Mouse (Mus musculus): ENCODE measurements around the gene 2410004B18Rik.
"Not testable (repeated sequence)": the region's sequence is repeated elsewhere in the genome, so short reads cannot be mapped to it uniquely, and the experiment has no call there.

2410004B18Rik gene

DNA sequence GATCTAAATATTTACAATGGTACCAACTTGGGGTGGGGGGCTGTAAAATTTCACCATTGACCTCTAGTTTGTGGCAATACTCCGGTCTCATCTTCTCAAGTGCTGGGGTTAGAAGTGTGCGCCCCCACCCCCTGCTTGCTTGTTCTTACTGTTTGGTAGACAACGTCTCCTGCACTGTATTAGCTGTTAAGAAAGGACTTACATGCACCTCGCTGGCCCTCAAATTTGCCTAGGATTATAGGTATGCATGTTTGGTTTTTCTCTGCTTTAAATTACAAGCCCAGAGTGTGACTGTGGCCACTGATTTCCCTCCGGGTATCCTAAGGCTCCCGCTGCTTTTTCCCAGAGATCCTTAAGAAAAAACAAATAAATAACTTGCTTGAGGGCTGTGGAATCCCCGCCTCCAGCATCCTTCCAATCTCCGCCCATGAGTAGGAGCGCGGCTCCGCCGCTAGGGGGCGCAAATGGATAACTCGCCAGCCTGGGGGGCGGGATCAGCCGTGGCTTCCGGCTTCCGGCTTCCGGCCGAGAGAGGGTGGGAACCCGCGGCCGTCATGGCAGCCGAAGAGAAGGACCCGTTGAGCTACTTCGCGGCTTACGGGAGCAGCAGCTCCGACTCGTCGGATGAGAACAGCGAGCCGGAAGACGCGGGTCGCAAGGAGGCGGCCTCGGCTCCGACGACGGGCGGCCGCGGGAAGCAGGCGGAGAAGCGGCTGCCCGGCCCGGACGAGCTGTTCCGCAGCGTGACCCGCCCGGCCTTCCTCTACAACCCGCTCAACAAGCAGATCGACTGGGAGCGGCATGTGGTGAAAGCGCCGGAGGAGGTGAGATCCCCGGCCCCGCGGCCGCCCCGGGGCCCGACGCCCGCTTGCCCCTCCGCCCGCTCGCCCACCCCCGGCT lies at the start of gene 2410004B18Rik:
Gene 2410004B18Rik (plus strand): TSS at position 510 of the 900 bp plus-strand sequence.
- DNase-seq (ENCODE audit: extremely low spot score): peak; percentile 95

DNA sequence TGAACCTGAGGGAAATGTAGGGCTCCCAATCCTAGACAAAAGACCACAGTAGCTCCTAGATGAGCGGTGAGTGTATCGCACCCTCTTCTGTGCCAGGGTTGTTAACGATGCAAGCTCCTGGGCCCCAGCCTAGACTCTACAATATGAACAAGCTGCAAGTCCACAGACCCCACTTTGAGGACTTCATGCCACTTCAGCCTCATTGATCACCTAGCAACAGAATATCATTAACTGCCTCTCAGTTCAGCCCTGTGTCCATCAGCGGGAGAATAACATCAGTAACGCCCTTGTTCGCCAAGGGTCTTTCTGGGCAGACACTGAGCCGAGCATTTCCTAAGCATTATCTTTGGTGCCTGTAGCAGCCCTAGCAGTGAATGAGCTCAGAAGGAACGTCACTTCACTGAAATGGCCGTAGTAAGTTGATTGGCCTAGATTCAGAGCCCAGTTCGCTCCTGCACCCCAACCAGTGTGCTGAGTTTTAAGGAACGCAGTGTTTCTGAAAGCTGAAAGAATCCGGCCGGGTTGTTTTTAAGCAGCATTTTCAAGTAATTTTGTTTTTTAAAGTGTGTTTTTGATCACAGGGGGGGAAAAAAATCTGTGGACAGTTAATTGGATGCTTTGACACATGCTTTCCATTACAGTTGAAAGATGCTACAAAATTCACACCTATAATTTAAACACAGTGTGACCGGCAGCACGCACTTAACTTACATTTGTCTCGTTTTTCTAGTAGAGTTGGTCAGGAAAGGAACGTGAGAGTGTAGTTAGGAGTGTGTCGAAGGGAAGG lies 47.3 kb upstream of the 2410004B18Rik start:
- peak; percentile 37 for DNase-seq (ENCODE audit: extremely low spot score)

DNA sequence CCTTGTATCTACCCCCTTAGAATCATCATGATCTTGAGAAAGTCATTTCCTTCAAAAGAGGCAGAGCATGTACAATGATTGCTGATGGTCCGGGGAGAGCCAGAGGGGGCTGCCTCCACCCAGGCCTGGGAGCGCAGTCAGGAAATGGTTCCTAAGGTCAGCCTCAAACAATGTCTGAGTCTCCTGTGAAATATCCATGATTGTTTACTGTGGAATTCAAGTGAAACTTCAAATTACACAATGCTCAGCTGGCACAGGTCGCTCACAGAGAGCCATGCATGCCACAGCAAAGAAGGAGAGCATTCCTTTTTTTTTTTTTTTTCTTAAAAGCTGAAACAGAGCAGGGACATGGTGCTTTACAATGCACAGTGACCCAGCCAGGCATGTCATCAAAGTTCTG lies 45.4 kb upstream of the 2410004B18Rik start:
- no peak for DNase-seq (ENCODE audit: extremely low spot score)

DNA sequence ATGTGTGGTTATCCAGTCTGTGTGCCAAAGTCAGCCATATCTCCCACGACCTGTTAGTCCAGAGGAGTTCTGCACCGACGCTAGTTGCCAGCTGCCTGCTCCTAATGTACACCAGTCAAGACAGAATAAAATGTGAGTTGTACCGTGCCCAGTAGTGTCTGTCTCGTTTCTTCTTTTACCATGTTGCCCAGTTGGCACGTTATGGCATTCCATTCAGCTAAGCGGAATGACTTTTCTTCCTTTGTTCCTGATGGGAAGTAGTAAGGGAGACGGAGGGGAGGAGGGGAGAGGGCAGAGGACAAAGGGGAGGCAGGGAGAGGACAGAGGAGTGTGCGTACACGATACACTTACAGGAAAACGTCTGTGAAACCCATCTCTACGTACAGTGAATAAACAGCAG lies 43.7 kb upstream of the 2410004B18Rik start:
- DNase-seq (ENCODE audit: extremely low spot score): no peak

DNA sequence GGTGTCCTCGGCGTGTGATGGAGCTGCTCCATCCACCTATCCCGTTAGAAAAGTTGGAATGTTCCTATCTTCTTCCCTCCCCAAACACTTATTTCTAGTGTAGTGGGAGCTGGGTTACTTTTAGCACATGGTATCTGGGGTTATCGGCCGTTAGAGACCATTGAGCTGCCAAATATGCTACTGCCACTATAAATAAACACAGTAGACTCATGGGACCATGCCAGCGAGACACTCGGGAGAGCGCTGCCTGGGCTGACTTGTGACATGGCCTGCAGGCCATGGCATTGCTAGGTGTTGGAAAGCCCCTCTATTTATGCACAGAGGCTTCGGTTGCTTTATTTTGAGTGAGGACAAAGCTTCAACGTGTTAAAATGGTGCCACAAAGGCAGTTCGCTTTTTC lies 40.1 kb upstream of the 2410004B18Rik start:
- DNase-seq (ENCODE audit: extremely low spot score): no peak

DNA sequence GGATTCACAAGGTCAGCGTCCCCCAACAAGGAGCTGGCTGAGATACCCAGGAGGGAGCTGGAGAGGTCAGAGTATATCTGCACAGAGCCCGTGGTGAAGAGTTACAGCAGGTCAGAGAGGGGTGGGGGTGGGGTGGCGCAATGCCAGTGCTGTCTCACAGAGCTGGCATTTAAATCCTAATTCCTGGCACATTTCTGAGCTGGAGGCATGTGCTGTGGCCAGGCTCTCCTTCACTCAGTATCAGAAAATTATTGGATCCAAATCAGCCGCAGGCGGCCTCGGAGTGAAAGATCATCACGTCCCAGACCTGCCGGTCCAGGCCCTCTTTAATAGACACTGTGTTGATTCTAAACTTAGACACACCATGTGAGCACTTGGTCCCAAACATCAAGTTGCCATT lies 38.0 kb upstream of the 2410004B18Rik start:
- no peak for DNase-seq (ENCODE audit: extremely low spot score)

DNA sequence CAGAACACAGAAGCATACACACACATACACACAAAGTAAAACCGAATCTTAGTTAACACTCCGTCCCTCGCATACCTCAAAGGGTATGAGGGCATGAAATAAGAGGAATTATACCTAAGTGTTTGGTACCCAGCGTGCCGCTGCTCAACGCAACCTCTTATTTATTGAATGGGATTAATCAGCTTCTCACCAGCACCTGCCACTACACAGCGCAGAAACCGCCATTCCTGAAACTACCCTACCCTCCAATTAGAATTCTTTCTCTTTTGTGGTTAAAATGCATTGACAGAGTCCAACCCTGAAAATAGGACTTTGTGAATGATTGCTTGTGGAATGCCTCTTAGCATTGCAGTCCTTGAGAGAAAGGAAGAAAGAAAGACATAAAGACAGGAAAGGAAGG lies 34.3 kb upstream of the 2410004B18Rik start:
- DNase-seq (ENCODE audit: extremely low spot score): no peak

DNA sequence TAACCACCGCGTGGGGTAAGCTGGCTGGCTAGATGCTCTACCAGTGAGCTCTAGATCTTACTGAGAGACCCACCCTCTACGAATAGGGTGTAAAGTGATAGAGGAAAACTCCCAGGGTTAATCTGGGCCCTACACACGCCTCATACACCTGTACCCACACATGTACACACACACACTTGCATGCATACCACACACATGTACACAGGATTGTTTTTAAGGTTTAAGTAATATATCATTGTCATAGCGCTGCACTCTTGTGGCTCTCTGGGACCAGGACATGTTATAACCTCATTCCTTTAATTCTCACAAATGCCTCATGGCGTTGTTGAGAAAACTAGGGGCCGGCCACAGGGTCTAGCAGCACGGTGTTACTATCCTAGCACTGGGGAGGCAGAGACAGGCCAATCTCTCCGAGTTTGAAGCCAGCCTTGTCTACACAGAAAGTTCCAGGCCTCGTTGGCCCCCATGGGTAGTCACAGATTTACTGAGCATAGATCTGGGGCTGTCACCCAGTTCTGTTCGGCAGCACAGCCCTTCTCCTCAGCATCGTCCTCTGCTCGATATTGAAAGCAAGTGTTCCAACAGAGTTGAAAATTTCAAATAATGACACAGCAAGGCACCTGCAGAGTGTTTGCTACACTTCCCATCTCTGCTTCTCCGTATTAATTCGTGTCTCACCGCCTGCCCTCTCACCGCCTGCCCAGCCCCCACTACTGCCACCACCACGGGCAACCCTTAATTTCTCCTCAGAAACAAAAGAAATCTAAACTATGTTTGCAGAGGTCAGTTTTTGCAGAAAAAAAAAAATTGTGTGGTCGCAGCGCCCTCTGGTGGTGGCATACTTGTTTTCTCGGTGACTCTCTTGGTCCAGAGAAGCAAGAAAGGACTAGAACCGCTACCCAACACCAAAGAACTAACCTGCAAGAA lies 32.7 kb upstream of the 2410004B18Rik start:
- DNase-seq (ENCODE audit: extremely low spot score): peak; percentile 81

DNA sequence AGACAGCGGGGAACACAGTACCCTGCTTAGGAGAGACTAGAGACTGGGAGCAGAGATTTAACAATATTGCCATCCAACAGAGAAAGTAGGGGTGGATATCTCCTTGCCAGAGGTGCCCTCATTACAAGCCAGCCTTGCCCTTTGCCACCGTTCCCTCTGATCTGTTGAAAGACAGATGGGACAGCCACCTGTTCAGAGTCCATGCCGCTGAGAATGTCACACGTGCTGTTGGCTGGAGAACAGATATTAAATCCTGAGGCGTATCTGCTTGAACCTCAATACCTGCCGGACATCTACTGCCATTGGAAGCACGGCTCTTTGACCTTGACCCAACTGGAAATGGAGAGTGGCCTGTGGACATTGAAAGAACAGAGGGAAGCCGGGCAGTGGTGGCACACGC lies 31.2 kb upstream of the 2410004B18Rik start:
- DNase-seq (ENCODE audit: extremely low spot score): no peak

DNA sequence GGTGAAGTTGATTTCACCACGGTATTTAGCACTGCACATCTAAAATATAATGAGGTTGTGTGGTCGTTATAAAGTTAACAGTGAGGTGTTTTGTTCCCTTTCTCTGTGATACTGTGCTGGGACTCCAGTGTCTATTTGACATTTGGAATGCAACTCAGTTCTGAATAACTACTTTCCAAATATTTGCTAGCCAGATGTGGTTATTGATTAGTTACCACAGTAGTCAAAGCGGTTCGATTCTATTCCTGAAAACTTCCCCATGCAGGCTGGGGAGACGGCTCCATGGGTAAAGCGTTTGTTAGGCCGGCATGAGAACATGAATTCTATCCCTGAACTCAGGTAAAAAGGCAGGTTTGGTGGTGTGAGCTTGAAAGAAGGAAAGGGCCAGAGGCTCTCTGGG lies 25.3 kb upstream of the 2410004B18Rik start:
- DNase-seq (ENCODE audit: extremely low spot score): no peak

DNA sequence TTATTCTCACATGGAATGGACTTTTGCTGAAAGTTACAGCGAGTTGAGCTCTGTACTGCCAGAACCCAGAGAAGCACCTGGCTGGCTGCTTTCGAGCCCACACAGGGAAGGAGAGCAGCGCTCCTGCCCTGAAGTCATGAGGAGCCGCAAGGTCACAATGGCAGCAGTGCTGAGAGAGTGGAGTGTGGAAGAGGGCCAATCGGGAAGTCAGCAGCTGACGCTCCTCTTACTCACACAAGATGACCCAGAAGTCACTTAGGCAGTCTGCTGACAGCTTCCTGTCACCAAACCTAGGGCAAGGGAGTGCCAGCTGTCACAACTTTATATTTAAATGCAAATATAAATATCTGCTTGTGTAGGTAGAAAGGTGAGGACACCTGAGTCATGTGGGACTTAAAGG lies 24.6 kb upstream of the 2410004B18Rik start:
- DNase-seq (ENCODE audit: extremely low spot score): no peak

DNA sequence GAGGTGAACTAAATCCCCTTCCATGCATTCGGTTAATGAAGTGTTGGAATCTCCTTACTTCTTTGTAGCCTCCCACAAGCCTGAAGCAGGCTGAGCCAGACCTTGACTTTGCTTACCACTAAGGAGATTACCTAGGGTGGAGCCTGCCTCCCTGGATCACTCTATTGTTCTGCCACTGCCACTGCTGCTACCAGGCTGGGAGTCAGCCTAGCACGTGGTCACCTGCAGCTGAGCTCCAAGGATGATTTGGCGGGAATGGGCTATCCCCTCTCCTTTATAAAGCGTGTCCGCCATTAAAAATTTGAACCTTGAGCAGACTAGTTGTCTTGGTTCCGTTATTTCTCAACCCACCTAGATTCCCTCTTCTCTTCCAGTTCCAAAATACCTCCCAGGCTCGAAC lies 23.9 kb upstream of the 2410004B18Rik start:
- not testable (repeated sequence) for DNase-seq (ENCODE audit: extremely low spot score)

DNA sequence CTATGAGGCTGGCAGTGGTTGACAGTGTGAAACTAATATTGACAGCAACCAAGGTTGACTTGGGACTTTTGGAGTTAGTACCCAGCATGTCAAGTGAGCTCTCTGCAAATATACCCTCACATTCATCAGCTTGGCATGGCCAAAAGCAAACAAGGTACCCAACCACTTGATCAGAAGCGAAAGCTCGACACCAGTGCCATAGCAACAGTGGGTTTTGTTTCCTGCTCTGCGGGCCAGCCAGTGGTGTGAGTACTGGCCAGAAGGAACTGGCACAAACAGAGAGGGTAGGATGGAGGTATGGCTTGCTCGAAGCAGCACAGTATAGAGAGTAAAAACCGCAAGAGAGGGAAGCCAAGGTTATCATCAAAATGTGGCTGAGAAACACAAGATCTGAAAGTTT lies 21.4 kb upstream of the 2410004B18Rik start:
- DNase-seq (ENCODE audit: extremely low spot score): no peak

DNA sequence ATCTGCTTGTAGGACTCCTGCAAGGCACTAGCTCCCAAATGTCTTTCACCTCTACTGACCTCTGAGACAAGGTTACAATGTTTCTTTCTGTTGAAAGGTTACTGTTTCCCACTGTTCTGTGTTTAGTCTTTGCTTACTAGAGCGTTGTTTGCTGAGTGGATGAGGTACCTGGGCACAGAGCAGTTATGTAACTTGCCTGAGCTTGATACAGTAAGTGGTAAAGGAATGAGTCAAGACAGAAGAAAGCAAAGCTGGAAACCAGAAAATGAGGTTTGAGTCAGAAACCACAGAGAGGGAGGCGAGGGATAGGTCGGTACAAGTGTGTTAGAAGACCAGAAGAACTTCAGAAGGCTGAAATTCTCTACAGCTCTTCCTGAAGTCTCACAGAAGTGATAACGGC lies 21.0 kb upstream of the 2410004B18Rik start:
- no peak for DNase-seq (ENCODE audit: extremely low spot score)

DNA sequence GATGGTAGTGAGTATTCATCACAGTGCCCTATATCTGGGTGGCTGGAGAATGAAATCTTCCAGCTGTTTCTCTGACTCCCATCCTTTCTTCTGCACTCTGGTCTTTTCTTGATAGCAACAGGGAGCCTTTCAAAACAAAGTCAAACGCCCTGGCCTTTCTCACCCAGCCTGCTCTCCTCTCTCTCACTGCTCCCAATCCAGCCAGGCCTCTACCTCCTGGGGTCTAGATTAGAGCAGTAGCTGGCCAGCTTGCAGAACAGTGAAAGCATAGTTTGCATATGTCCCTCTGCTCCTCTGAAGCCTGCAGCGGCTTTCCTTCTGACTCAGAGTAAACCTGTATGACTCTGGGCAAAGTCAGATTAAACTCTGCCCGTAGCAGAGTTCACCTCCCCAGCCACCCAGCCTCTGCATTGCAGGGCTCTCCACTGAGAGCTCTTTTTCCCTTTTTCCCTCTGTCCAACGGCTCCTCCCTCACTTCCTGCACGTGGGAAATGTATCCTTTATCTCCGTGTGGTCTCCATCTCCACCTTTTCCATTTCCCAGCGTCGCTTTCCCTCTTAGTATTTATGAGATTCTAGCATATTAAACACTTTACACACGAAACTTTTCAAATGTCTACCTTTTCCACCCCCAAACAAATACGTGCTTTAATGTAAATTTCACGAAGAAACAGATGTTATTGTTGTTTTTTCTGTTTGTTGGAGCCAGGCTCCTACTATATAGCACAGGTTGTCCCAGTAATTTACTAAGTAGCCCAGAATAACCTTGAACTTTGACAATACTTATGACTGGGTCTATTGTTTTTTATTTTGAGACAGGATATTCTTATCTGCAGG lies 15.6 kb upstream of the 2410004B18Rik start, which contains the start of gene Bcl10:
Gene Bcl10 (plus strand): TSS at position 786 of the 836 bp plus-strand sequence.
- no peak for DNase-seq (ENCODE audit: extremely low spot score)

DNA sequence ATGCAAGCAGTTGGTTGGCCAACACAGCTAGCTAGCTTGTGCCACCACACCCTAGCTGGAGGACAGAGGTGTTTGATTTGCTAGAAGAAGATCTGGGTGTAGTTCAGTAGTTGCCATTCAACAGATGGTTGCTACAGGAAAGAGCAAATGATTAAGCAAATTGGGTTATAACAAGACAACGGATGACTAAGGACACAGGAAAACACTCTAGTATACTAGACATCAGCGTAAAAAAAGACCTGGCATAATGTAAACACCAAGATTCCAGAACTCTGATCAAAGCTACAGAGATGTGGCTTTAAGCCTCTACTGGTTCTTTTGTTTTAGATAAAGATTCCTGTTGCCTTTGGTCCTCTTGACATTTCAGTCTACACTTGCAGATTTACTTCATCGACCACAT lies 14.8 kb upstream of the 2410004B18Rik start:
- DNase-seq (ENCODE audit: extremely low spot score): no peak

DNA sequence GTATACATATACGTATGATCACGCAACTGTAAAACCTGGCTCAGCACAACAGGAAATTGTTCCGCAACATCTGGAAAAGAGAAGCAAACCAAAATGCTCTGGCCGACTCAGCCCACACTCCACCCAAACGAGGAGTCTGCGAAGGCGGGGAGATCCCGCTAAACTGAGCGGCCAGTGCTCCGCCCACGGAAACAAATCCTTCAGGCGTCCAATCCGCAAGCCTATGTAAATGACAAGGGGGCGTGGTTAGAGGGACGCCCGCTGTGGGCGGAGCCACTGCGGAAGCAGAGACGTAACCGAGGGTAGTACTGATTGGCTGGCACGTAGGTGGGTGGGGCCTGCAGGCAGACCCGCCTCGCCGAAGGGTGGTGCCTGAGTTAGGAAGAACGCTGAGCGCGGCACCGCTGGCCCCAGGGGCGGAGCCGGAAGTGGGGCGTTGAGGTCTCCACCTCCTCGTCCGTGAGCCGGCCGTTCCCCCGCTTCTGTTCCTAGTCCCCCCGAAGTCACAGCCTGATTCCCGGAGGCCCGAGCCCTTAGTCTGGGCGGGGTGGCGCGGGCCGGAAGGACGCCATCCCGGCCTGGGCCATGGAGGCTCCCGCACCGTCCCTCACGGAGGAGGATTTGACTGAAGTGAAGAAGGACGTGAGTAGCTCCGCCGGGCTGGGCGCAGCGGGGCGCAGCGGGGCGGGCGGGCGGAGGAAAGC lies 13.8 kb upstream of the 2410004B18Rik start:
- peak; percentile 99 for DNase-seq (ENCODE audit: extremely low spot score)

DNA sequence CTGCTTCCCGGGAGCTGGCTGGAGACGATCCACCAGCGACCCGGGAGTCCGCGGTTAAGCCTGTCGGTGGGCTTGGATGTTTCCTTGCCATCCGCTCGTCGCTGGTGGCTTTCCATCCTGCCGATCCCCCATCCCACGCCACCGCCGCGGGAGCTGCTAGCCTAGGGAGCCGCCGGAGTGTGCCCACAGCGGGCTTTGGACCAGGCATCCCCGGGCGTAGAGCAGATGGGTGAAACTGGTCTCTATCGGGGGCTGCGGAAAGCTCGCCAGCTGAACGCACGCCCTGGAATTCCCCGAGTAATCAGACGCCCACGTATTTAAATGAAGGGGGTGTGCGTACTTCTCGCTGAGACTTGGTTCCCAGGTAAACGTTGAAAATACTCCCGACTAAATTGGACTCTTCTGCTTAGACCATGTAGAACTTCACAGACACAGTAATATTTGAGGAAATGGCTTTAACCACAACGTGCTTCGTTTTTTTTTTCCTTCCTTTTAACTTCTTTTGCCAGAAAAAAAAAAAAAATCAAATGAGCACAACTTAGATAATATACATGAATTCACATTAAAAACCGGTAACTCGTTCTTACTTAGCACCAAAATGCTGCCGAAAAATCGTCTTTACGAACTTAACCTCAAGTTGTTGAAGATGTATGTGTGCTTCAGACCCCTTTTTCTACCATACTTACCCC lies 13.0 kb upstream of the 2410004B18Rik start:
- peak; percentile 50 for DNase-seq (ENCODE audit: extremely low spot score)

DNA sequence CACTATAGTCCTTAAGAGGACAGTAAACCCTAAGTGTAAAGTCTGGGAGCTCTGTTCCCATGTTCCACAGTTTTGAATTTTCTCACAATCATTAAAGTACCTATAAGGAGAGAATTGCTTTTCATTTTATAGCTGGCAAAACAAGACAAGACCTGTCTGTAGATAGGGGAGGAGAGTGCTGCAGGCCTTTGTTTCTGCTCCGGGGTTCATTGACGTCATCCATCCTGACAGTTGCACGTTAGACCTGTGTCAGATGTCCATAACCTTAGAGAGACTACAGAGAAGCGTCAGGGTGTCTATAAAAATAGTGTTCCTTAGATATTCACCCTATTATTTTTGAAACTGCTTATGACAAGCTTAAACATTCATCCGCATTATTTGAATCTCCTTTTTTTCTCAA lies 12.3 kb upstream of the 2410004B18Rik start:
- DNase-seq (ENCODE audit: extremely low spot score): no peak
